Mouse (Mus musculus) small intestine, adult 2 months (tissue): ENCODE results near the gene Ppp2r5e.

Experiments
- CTCF ChIP-seq: fragments of 200-500 bp; IDR thresholded peaks from 2 replicates; pipeline ENCODE4 v1.5.1; 2012; ENCODE audit warnings: low read depth, mild to moderate bottlenecking, control low read depth, inconsistent platforms, low read length, moderate library complexity, mixed read lengths; ENCODE audit not compliant: insufficient replicate concordance, insufficient read length; ENCODE audit errors: extremely low read depth
- POLR2A ChIP-seq: fragments of 200-500 bp; IDR thresholded peaks from 2 replicates; pipeline ENCODE4 v1.6.1; 2012; ENCODE audit warnings: low read depth, mild to moderate bottlenecking, control low read depth, inconsistent platforms, low read length, moderate library complexity

DNA sequence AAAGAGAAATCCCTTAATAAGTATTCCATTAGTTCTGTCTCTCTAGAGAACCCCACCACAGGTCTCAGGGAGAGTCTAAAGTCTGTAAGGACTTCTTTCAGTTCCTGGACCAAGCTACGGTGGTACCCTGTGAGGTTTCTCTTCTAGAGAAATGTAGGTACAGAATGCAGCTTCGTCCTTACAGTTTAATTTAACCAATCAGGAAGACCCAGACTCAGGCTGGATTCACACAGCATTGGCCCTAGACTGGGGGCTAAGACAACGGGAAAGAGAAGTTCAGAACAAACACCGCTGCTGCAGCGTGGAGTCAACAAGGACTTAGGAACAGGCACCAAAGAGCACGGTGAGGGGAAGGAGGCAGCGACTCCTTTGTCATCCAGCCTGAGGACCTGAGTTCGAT lies 20.8 kb upstream of the Ppp2r5e start:
- TF ChIP-seq CTCF (no peak), POLR2A (no peak)
